Mouse (Mus musculus) cerebellum, adult 9-11 months (tissue): ENCODE data around the gene Hspd1.
"Not testable (repeated sequence)": the region's sequence is repeated elsewhere in the genome, so short reads cannot be mapped to it uniquely, and the experiment has no call there.

Experiments used
- DNase-seq: peaks from one replicate; pipeline ENCODE4 v3.0.0; 2022

Gene Hspd1

GRCm38 (mm10) chr1:55087932-55088610 lies at the start of gene Hspd1, which contains the start of gene Hspe1:
TSS of gene Hspd1 (minus strand) at chr1:55088243.
TSS of gene Hspe1 (plus strand) at chr1:55088132.
- peak; percentile 99 for DNase-seq

GRCm38 (mm10) chr1:55135846-55136245 lies 47.8 kb upstream of the Hspd1 start:
- no peak for DNase-seq

DNA sequence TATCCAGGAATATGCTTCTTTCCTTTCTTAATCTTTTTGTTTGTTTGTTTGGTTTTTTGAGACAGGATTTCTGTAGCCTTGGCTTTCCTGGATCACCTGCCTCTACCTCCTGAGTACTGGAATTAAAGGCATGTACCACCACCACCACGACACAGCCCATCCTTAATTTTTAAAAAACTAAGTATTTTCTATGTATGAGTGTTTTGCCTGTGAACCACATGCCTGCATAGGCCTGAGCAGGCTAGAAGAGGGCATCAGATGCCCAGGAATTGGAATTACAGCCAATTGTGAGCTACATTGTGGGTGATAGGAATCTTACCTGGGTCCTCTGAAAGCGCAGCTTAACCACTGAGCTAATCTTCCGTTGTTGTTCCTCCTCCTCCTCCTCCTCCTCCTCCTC lies 46.3 kb upstream of the Hspd1 start:
- DNase-seq = no peak

DNA sequence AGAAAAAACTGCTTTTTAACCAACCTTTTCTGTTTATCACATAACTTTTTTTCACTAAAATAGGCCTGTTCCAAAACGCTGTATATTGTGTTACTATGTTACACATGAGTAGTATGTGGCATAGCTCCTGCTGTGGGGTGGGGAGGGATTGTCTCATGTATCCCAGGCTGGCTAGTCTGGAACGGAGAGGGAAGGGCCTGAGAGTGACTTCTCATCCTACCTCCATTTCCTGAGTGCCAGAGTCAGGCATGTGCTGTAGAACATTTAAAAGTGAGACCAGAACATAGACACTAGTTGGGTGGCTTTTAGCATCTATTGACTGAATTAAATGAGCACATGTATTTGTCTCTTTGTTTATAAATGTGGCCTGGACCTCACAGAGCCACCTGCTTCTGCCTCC lies 45.1 kb upstream of the Hspd1 start:
- DNase-seq = no peak

DNA sequence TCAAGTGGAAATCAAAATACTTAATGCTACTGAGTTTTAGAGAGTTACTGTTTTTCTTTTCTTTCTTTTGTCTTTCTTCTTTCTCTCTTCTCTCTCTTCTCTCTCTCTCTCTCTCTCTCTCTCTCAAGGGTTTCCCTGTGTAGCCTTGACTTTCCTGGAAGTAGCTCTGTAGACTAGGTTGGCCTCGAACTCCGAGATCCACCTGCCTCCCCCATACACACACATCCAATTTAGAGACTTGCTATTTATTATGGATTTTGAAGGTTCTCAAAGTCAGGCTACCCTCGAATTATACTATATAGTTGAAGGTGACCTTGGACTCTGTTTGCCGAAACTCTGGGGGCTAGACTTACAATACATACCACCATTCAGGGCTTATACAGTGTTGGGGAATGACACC lies 44.3 kb upstream of the Hspd1 start:
- no peak for DNase-seq

- no peak for DNase-seq
Observed at GRCm38 (mm10) chr1:55131424-55132014, 43.5 kb upstream of the Hspd1 start.

GRCm38 (mm10) chr1:55130943-55131401 lies 42.9 kb upstream of the Hspd1 start, which contains the start of gene Mob4:
TSS of gene Mob4 (plus strand) at chr1:55131231.
- peak; percentile 94 for DNase-seq

- DNase-seq = peak; percentile 31
Observed at GRCm38 (mm10) chr1:55130190-55130916, 42.3 kb upstream of the Hspd1 start.

DNA sequence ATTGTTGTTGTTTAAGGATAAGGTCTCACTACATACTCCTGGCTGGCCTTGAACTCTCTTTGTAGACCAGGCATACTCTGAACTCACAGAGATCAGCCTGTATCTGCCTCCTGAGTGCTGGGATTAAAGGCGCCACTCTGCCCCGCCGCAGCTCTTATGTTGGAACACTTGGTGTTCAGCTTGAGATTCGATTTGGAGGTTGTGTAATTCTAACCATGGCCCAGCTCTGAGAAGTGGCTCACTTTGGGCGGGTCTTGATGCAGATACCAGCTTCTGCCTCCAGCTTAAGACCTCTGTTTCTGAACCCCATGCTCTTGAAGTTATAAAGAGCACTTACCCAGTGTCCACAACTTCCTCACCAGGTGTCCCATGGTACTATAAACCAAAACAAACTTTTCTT lies 41.7 kb upstream of the Hspd1 start:
- DNase-seq = peak; percentile 21

GRCm38 (mm10) chr1:55124136-55124535 lies 36.1 kb upstream of the Hspd1 start:
- not testable (repeated sequence) for DNase-seq

- no peak for DNase-seq
Observed at GRCm38 (mm10) chr1:55123561-55123960, 35.5 kb upstream of the Hspd1 start.

- no peak for DNase-seq
Observed at GRCm38 (mm10) chr1:55123046-55123445, 35.0 kb upstream of the Hspd1 start.

DNA sequence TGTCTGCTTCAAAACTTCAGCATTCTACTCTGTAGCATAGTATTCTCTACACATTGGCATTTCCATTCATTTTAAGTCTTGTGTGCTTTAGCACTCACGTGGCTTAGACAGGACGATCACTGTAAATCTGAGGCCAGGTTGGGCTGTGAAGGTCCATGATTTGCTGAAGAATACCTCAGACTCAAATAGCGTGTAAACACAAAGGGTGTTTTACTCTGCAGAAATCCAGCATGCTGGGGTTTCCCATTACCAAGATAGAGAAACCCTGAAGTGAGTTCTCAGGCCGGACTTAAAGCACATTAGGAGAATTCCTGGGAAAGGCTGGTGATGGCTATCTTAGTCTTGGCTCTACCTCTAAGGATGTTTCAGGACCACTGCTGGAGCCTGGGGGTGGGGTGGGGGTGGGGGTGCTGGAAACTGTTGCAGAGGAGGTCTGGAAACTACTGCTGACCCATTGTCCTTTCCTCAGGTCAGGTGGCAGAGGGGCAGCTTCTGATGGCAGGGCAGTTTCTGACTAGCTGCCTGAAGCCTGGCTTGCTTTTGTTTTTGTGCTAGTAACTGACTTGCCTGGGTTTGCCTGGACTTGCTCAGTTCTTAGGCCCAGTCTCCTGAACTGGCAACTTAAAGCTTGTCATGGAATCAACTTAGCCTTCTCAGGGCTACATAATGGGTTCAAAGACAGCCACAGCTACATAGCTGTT lies 21.2 kb upstream of the Hspd1 start:
- DNase-seq = no peak

GRCm38 (mm10) chr1:55108473-55108872 lies 20.4 kb upstream of the Hspd1 start:
- DNase-seq = no peak

GRCm38 (mm10) chr1:55107644-55108043 lies 19.6 kb upstream of the Hspd1 start:
- DNase-seq = no peak

DNA sequence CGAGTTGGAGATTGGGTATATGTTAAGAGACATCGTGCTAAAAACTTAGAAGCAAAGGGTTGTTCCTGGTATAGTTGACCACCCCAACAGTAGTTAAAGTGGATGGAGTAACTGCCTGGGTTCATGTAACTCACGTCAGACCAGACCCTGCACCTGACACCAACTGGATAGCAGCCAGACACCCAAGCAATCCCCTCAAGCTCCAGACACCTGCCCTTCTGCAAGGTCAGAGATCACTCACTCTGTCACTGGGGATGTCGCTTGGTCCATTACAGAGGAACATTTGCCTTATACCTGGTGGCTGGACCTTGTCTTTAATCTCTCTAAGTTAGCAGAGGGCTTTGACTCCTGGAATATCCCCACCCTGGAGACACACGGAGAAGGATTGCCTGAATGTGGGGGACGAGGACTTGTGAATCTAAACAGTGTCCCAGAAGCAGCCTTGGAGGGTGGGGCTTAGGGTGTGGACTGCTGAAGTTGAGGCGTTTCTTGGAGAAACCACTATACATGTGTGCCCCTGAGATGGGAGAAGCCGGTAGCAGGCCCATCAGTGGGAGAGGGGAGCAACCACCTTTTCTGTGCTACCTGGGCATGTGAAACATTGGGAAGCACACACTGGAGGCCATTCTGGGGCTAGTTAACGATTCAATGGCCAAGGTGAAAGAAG lies 19.0 kb upstream of the Hspd1 start:
- no peak for DNase-seq

DNA sequence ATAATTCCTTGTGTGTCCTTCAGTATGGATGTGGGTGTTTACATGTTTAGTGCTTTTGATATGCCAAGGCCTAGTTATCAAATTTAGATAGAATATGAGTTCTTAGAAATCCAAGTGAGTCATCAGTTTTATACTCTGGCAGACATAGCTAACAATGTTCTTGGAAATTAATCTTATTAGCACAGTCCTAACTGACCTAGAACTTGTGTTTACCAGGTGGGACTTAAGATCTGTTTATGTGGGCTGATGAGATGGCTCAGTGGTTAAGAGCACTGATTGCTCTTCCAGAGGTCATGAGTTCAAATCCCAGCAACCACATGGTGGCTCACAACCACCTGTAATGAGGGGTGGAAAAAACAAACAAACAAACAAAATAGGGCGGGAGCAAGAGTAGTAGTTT lies 4.4 kb upstream of the Hspd1 start:
- no peak for DNase-seq

- no peak for DNase-seq
Observed at GRCm38 (mm10) chr1:55092056-55092455, 4.0 kb upstream of the Hspd1 start.

DNA sequence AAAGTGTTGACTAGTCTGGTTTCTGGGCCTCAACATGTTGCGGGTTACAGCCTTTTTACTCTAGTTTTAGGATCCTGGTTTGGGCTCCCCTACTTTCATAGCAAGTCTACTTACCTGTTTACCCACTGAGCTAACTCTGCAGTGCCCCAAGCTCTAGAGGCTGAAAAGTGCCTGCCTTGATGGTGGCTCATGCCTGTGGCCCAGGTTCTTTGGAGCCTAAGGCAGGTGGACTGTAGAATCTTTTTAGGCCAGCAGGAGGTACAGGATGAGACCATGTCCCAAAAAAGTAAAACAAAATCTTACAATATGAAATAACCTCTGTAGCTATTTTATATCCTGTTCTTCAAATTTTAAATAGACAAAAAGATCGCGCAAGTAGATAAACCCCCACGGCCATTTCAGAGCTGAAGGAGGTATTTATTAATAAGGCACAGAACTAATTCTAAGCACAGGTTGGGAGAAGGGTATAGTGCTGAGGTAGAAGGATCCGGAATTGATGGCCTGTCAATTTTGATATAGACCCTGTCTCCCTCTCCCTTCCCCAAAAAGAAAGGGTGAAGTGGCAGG lies 1.5 kb upstream of the Hspd1 start:
- no peak for DNase-seq

DNA sequence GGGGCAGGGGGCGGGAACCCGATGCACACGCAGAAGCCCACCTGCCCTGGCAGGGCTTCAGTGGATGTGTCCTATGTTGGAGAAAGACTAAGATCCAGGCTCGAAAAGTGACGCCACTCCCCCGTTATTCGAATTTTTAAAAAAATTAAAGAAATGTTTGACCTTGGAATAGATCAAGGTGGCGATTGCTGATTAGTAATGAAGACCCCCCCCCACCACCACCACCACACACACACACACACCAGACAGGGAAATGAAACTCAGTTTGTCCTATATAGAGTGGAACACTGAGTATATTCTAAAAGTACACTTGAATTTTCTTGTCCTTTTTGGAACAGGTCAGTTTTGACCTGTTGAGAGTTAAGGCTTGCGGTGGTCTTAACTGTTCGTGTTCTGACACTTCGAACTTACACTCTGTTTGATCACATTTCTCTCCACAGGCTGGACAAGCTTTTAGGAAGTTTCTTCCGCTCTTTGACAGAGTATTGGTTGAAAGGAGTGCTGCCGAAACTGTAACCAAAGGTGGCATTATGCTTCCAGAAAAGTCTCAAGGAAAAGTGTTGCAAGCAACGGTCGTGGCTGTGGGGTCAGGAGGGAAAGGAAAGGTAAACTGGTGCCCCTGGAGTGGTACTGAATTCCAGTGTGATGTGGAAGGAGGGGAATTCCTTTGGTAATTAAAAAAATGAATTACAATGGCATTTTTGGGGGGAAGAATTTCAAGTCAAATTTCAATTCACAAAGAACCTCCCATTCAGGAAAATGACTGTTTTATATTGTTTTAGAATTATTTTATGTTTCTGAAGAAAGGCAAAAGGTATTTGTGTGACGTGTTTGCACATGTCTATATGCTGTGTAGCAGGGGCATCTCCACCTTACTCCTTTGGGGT lies 811 bp upstream of the Hspd1 start:
- DNase-seq = no peak

DNA sequence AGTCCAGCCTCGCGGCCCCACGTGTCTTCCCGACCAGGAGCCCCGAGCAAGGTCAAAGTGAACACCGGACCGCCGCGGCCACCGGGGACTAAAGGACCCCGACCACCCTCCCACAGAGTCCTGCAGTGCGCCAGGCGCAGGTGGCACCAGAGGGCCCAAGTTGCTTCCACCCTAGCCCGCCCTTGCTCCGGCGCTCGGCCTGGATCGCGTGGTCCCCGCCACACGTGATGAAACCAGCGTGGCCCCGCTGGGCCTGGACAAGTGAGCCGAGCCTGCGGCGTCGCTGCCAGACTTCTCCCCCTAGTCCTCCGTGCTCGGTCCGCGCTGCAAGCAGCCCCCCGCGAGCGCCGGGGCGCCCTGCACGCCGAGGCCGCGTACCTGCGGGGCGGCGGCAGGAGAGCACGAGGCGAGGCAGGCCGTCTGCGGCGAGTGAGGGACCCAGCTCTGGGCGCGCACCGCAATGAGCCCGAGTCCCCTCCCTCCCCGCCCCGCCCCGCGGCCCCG lies 590 bp downstream of the Hspd1 start:
- no peak for DNase-seq
